8 mouse cellular contexts compared by ENCODE assay signal in genomic region chr3:95653473-95654034, GRCm38 (mm10). TPM values are rescaled to one million over a fixed set of nuclear protein-coding genes. Genes with fewer than 3 reads are reported as not detected.
A peak's percentile ranks its signal among the peaks of the same experiment; 100 is the strongest.
DNase-seq lines count a peak whose midpoint lies in the region; ATAC-seq and TF ChIP-seq lines count a peak whose summit lies in the region.

No protein-coding gene starts in this region.

- H3K9me3 ChIP-seq in limb, embryonic 14.5 days (ENCODE audit: control insufficient read depth, low read length): no peaks in the 10 kb centered on the region
- H3K9me3 ChIP-seq in neural tube, embryonic 15.5 days (replicated peaks): no peaks in the 10 kb centered on the region

- 0 out of 2 replicates have a peak overlapping the region, but pooled peaks have one; percentile 7 for H3K27ac ChIP-seq in layer of hippocampus, adult 2 months
- H3K27ac ChIP-seq in limb, embryonic 14.5 days (replicated peaks; ENCODE audit: low read depth, low read length): 0 out of 2 replicates have a peak overlapping the region, but pooled peaks have one; percentile 53
- no peak overlapping the region for H3K27ac ChIP-seq in neural tube, embryonic 15.5 days (replicated peaks)

- peaks cover 14% of the 10 kb centered on the region; the same call in 1 of the 2 replicates for H3K4me1 ChIP-seq in limb, embryonic 14.5 days (ENCODE audit: control insufficient read depth, insufficient read depth, low read length)
- peaks cover 8% of the 10 kb centered on the region for H3K4me1 ChIP-seq in neural tube, embryonic 15.5 days

- WGBS in limb, embryonic 14.5 days: 26% methylated on average over 11 of the region's 11 CpGs
- 36% methylated on average over 11 of the region's 11 CpGs for WGBS in neural tube, embryonic 15.5 days

- no peak overlapping the region for H3K4me2 ChIP-seq in limb, embryonic 14.5 days (replicated peaks; ENCODE audit: low read depth, low read length, severe bottlenecking)
- no peak overlapping the region for H3K4me2 ChIP-seq in neural tube, embryonic 15.5 days

- no peaks in the 10 kb centered on the region for H3K36me3 ChIP-seq in limb, embryonic 14.5 days (ENCODE audit: control insufficient read depth, insufficient read depth, low read length)
- no peaks in the 10 kb centered on the region for H3K36me3 ChIP-seq in neural tube, embryonic 15.5 days

- ATAC-seq in limb, embryonic 14.5 days (ENCODE audit: low FRiP score, low read depth): no peak
- ATAC-seq in neural tube, embryonic 15.5 days (ENCODE audit: low FRiP score): no peak

- no peak overlapping the region for H3K9ac ChIP-seq in limb, embryonic 14.5 days (ENCODE audit: low read depth, low read length, severe bottlenecking)
- no peak overlapping the region for H3K9ac ChIP-seq in neural tube, embryonic 15.5 days (replicated peaks)

- TF ChIP-seq CTCF in layer of hippocampus, adult 2 months (conservative IDR thresholded peaks at IDR 0.05): no peak

- no peaks in the 10 kb centered on the region for H3K27me3 ChIP-seq in limb, embryonic 14.5 days (ENCODE audit: control insufficient read depth, insufficient read depth, low read length)
- H3K27me3 ChIP-seq in neural tube, embryonic 15.5 days (replicated peaks): no peaks in the 10 kb centered on the region

- TF ChIP-seq POLR2A in limb, embryonic 14.5 days (IDR thresholded peaks at IDR 0.05; ENCODE audit: borderline replicate concordance, extremely low read depth, insufficient read depth, insufficient read length): no peak

- DNase-seq in layer of hippocampus, adult 2 months (ENCODE audit: low spot score in 2 of 2): peak in 1 of 2 experiments; percentile 16
- no peak for DNase-seq in layer of hippocampus, postnatal 14 days (ENCODE audit: low spot score in 2 of 2)
- peak; percentile 60 for DNase-seq in embryo, embryonic 11 days
- DNase-seq in limb, embryonic 14.5 days (ENCODE audit: low spot score): peak; percentile 80
- peak; percentile 52 for DNase-seq in retina, postnatal 1 day
- DNase-seq in layer of hippocampus, adult 9-10 months (ENCODE audit: low spot score): no peak
- DNase-seq in T-cell, adult 2 months (ENCODE audit: low spot score): no peak

- no peak overlapping the region for H3K4me3 ChIP-seq in layer of hippocampus, adult 2 months
- H3K4me3 ChIP-seq in limb, embryonic 14.5 days (replicated peaks; ENCODE audit: low read length): no peak overlapping the region
- no peak overlapping the region for H3K4me3 ChIP-seq in neural tube, embryonic 15.5 days (replicated peaks)

RNA-seq across cellular contexts. Expression of gene Mcl1, which starts 5.0 kb away (rescaled TPM):
- total RNA-seq in layer of hippocampus, adult 2 months (2021): 10 to 100 TPM; 49.6 to 55.2 TPM
- 10 to 100 TPM; 64.6 to 65.1 TPM for total RNA-seq in layer of hippocampus, postnatal 14 days (2021)
- 64.5 and 72.1 TPM in 2 replicates for polyA plus RNA-seq in limb, embryonic 14.5 days (2012; rRNA removed)
- polyA plus RNA-seq in limb, embryonic 14.5 days (2014; fragmentation: Nextera tagmentation; extraction: Ambion mirVana): 67.8 and 73.5 TPM in 2 replicates
- 41.4 and 42.0 TPM in 2 replicates for polyA plus RNA-seq in neural tube, embryonic 15.5 days (2015; fragmentation: Nextera tagmentation; extraction: Ambion mirVana)

RNA-seq across cellular contexts. Expression of gene Ensa, which starts 28.8 kb away (rescaled TPM):
- total RNA-seq in layer of hippocampus, adult 2 months (2021): 100 to 1,000 TPM; 302 to 322 TPM
- 100 to 1,000 TPM; 288 to 297 TPM for total RNA-seq in layer of hippocampus, postnatal 14 days (2021)
- 32.6 and 43.4 TPM in 2 replicates for polyA plus RNA-seq in limb, embryonic 14.5 days (2012; rRNA removed)
- polyA plus RNA-seq in limb, embryonic 14.5 days (2014; fragmentation: Nextera tagmentation; extraction: Ambion mirVana): 67.8 and 74.7 TPM in 2 replicates
- 102 and 109 TPM in 2 replicates for polyA plus RNA-seq in neural tube, embryonic 15.5 days (2015; fragmentation: Nextera tagmentation; extraction: Ambion mirVana)

RNA-seq across cellular contexts. Expression of gene Adamtsl4, which starts 34.2 kb away (rescaled TPM):
- 1 to 10 TPM; 7.0 to 7.9 TPM for total RNA-seq in layer of hippocampus, adult 2 months (2021)
- 1 to 10 TPM; 3.0 to 4.1 TPM for total RNA-seq in layer of hippocampus, postnatal 14 days (2021)
- polyA plus RNA-seq in limb, embryonic 14.5 days (2012; rRNA removed): 3.3 and 3.6 TPM in 2 replicates
- 2.8 and 3.4 TPM in 2 replicates for polyA plus RNA-seq in limb, embryonic 14.5 days (2014; fragmentation: Nextera tagmentation; extraction: Ambion mirVana)
- polyA plus RNA-seq in neural tube, embryonic 15.5 days (2015; fragmentation: Nextera tagmentation; extraction: Ambion mirVana): 1.3 and 1.6 TPM in 2 replicates

Comparison
In these comparisons a context has a peak if more than half of its experiments do, and no peak if none do; other contexts are left out.
1. DNase-seq: peak in embryo, embryonic 11 days (single experiment), limb, embryonic 14.5 days (single experiment) and retina, postnatal 1 day (single experiment); none in layer of hippocampus, postnatal 14 days (0 of 2), layer of hippocampus, adult 9-10 months (single experiment) and T-cell, adult 2 months (single experiment).